Mouse (Mus musculus): ENCODE measurements around the gene Dcdc2c. TPM values are rescaled to one million over a fixed set of nuclear protein-coding genes. Genes with fewer than 3 reads are reported as not detected.

The Dcdc2c gene
- polyA plus RNA-seq, 1 experiment from 2014 or later, result 0.07 TPM

DNA sequence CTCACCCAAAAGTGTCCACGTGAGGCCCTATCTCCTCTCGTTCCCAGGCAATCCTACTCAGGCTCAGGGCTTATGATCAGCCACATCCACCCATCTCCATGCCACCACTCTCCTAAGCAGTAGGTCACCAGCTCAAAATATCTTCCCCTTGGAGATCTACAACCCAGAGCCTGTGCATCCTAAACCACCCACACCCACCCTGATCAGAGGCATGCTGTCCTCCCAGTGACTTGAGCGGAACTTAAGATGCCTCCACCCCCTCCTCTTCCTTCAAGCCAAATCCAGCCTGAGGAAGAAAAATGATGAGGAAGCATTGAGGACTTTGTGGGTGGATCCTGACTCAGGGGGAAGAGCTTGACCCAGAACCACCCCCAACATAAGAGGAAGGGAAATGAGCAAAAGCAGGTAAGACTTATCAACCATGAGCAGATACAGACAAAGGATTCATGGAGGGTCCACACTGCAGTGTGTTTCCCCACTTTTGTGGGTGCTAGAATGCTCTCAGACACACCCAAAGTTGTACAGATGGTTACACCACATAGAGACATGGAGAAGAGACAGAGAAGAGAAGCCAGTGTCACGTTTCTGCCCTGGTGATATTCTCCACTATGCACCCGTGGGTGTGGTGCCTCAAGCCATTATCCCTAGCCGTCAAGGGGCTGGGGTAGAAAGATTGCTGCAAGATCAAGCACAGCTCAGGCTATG, 23.3 kb upstream of the Dcdc2c start:
- 49% methylated on average over 6 of the region's 6 CpGs for WGBS (ENCODE audit: insufficient replicate concordance)
- Histone ChIP-seq H3K9ac (replicated peaks) (no peak overlapping the region), H3K4me2 (ENCODE audit: low read depth, low read length) (no peak overlapping the region), H3K27ac (ENCODE audit: low read depth) (no peak overlapping the region), H3K9me3 (ENCODE audit: low read length) (no peaks in the 10 kb centered on the region), H3K27me3 (ENCODE audit: insufficient read depth, low read length) (no peaks in the 10 kb centered on the region), H3K36me3 (replicated peaks; ENCODE audit: insufficient read depth, low read length) (no peaks in the 10 kb centered on the region), H3K4me1 (ENCODE audit: insufficient read depth) (no peaks in the 10 kb centered on the region), H3K4me3 (ENCODE audit: low read depth, low read length) (no peak overlapping the region)
- DNase-seq (no peak), ATAC-seq (no peak)
- TF ChIP-seq CTCF (IDR thresholded peaks at IDR 0.05; ENCODE audit: low read depth), result no peak
- no peak for TF ChIP-seq EP300 (IDR thresholded peaks at IDR 0.05; ENCODE audit: low read depth)

GRCm38 (mm10) chr12:28572241-28572640, 20.0 kb upstream of the Dcdc2c start:
- H3K9me3 ChIP-seq (ENCODE audit: low read length), result no peaks in the 10 kb centered on the region
- no peaks in the 10 kb centered on the region for H3K36me3 ChIP-seq (replicated peaks; ENCODE audit: insufficient read depth, low read length)
- H3K27ac ChIP-seq (ENCODE audit: low read depth), result no peak overlapping the region
- TF ChIP-seq CTCF (IDR thresholded peaks at IDR 0.05; ENCODE audit: low read depth), result no peak
- no peak for TF ChIP-seq EP300 (IDR thresholded peaks at IDR 0.05; ENCODE audit: low read depth)
- no peak overlapping the region for H3K9ac ChIP-seq (replicated peaks)
- H3K4me2 ChIP-seq (ENCODE audit: low read depth, low read length), result no peak overlapping the region
- DNase-seq (no peak), ATAC-seq (no peak)
- H3K4me1 ChIP-seq (ENCODE audit: insufficient read depth), result no peaks in the 10 kb centered on the region
- 72% methylated on average over 2 of the region's 2 CpGs for WGBS (ENCODE audit: insufficient replicate concordance)
- H3K27me3 ChIP-seq (ENCODE audit: insufficient read depth, low read length), result no peaks in the 10 kb centered on the region
- H3K4me3 ChIP-seq (ENCODE audit: low read depth, low read length), result no peak overlapping the region

DNA sequence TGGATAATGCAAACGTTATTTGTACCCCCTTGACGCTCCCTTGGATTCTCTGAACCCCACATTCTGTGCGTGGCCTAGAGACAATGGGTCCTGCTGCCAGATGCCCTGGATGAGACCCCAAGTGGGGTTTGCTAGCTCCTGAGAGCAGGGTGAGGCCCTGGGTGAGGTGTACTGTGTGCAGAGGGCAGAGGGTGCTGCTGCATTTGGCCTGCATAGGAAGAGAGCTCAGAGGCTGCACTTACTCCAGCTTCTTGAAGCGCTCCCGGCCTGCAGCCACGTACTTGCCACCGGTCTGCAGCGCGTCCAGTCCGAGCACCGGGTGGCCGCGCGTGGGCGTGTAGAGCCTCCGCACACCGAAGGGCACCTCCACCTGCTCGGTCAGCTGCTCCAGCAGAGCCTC, 424 bp downstream of the Dcdc2c start:
- Histone ChIP-seq H3K27me3 (ENCODE audit: insufficient read depth, low read length) (no peaks in the 10 kb centered on the region), H3K9me3 (ENCODE audit: low read length) (no peaks in the 10 kb centered on the region), H3K4me2 (ENCODE audit: low read depth, low read length) (no peak overlapping the region), H3K27ac (ENCODE audit: low read depth) (no peak overlapping the region), H3K36me3 (replicated peaks; ENCODE audit: insufficient read depth, low read length) (no peaks in the 10 kb centered on the region), H3K4me3 (ENCODE audit: low read depth, low read length) (no peak overlapping the region), H3K4me1 (ENCODE audit: insufficient read depth) (no peaks in the 10 kb centered on the region), H3K9ac (replicated peaks) (no peak overlapping the region)
- ATAC-seq (no peak), DNase-seq (no peak)
- 57% methylated on average over 18 of the region's 18 CpGs for WGBS (ENCODE audit: insufficient replicate concordance)
- no peak for TF ChIP-seq EP300 (IDR thresholded peaks at IDR 0.05; ENCODE audit: low read depth)
- no peak for TF ChIP-seq CTCF (IDR thresholded peaks at IDR 0.05; ENCODE audit: low read depth)

GRCm38 (mm10) chr12:28548887-28549286, 3.3 kb downstream of the Dcdc2c start:
- Histone ChIP-seq H3K36me3 (replicated peaks; ENCODE audit: insufficient read depth, low read length) (no peaks in the 10 kb centered on the region), H3K4me1 (ENCODE audit: insufficient read depth) (no peaks in the 10 kb centered on the region), H3K9ac (replicated peaks) (no peak overlapping the region), H3K4me2 (ENCODE audit: low read depth, low read length) (no peak overlapping the region), H3K9me3 (ENCODE audit: low read length) (no peaks in the 10 kb centered on the region), H3K27ac (ENCODE audit: low read depth) (no peak overlapping the region), H3K4me3 (ENCODE audit: low read depth, low read length) (no peak overlapping the region), H3K27me3 (ENCODE audit: insufficient read depth, low read length) (no peaks in the 10 kb centered on the region)
- TF ChIP-seq EP300 (IDR thresholded peaks at IDR 0.05; ENCODE audit: low read depth), result no peak
- no peak for TF ChIP-seq CTCF (IDR thresholded peaks at IDR 0.05; ENCODE audit: low read depth)
- 64% methylated on average over 4 of the region's 4 CpGs for WGBS (ENCODE audit: insufficient replicate concordance)
- DNase-seq (no peak), ATAC-seq (no peak)

DNA sequence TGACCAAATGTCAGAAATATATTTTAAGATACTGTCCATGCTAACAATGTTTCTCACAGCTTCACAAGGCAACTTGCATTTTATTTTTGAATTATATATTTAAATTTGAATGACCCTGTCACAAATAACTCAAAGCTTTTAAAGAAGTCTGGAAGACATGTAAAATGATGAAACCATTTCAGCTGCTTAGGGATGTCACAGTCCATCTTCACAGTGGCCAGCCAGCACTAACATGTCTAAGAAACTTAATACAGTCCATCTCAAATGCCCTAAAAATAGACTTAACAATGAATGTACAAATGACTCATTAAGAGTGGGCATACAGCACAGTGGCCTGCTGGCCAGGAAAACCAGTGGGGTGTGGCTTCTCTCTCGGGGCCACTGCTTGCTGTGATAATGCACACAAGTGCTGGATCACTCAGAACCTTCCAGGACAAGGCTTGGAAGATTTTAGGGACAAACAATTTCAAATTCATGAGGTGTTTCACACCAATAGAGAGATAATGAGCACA, 37.9 kb downstream of the Dcdc2c start:
- Histone ChIP-seq H3K27ac (ENCODE audit: low read depth) (no peak overlapping the region), H3K4me1 (ENCODE audit: insufficient read depth) (no peaks in the 10 kb centered on the region; the same call in 1 of the 2 replicates), H3K27me3 (ENCODE audit: insufficient read depth, low read length) (no peaks in the 10 kb centered on the region), H3K4me3 (ENCODE audit: low read depth, low read length) (no peak overlapping the region), H3K9me3 (ENCODE audit: low read length) (no peaks in the 10 kb centered on the region), H3K36me3 (replicated peaks; ENCODE audit: insufficient read depth, low read length) (no peaks in the 10 kb centered on the region), H3K4me2 (ENCODE audit: low read depth, low read length) (no peak overlapping the region), H3K9ac (replicated peaks) (no peak overlapping the region)
- TF ChIP-seq CTCF (IDR thresholded peaks at IDR 0.05; ENCODE audit: low read depth) (no peak), EP300 (IDR thresholded peaks at IDR 0.05; ENCODE audit: low read depth) (no peak)
- DNase-seq (no peak), ATAC-seq (no peak)
- 43% methylated on average over 1 of the region's 1 CpGs for WGBS (ENCODE audit: insufficient replicate concordance)

DNA sequence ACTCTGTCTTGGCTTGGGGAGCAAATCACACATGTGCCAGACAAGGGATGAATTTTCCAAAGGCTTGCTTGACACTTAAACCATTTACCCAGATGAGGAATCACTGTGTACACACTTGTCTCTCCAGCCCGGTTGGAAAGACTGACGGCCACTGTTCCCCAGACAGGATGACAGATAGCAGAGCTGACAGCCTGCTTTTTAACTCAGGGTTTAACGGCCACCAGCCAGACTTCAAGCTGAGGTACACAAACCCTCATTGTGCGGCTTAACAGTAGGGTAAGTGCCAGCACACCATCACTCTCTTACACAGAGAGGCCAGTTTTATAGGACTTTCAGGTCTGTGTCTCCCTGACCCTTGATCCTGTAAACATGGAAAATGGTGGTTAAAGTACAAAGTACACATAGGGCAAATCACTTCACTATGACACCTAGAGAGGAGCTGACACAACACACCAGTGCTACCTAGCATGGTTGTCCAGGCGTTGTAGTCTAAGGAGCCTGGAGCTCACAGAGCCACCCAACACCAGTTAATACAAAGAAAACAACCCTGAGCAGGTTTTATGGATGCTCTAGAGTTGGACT, 42.4 kb downstream of the Dcdc2c start:
- H3K27ac ChIP-seq (ENCODE audit: low read depth), result peak overlapping the region; percentile 76
- no peak overlapping the region for H3K4me3 ChIP-seq (ENCODE audit: low read depth, low read length)
- WGBS (ENCODE audit: insufficient replicate concordance), result 31% methylated on average over 5 of the region's 5 CpGs
- TF ChIP-seq CTCF (IDR thresholded peaks at IDR 0.05; ENCODE audit: low read depth) (no peak), EP300 (IDR thresholded peaks at IDR 0.05; ENCODE audit: low read depth) (no peak)
- ATAC-seq (peak; percentile 97), DNase-seq (no peak)
- no peaks in the 10 kb centered on the region for H3K36me3 ChIP-seq (replicated peaks; ENCODE audit: insufficient read depth, low read length)
- H3K4me2 ChIP-seq (ENCODE audit: low read depth, low read length), result no peak overlapping the region
- no peaks in the 10 kb centered on the region; the same call in 1 of the 2 replicates for H3K4me1 ChIP-seq (ENCODE audit: insufficient read depth)
- H3K27me3 ChIP-seq (ENCODE audit: insufficient read depth, low read length), result no peaks in the 10 kb centered on the region
- no peak overlapping the region for H3K9ac ChIP-seq (replicated peaks)
- H3K9me3 ChIP-seq (ENCODE audit: low read length), result no peaks in the 10 kb centered on the region
